Mouse (Mus musculus) heart, postnatal 0 days (tissue): Measurements from ENCODE around the gene Plcb3.

Experiments
- CTCF ChIP-seq: IDR thresholded peaks from 2 replicates; pipeline ENCODE4 v1.5.1; 2016; ENCODE audit warnings: antibody characterized with exemption, control low read depth, low read depth
- EP300 ChIP-seq: IDR thresholded peaks from 2 replicates; pipeline ENCODE4 v1.6.1; 2016; ENCODE audit warnings: antibody characterized with exemption, low read depth

DNA sequence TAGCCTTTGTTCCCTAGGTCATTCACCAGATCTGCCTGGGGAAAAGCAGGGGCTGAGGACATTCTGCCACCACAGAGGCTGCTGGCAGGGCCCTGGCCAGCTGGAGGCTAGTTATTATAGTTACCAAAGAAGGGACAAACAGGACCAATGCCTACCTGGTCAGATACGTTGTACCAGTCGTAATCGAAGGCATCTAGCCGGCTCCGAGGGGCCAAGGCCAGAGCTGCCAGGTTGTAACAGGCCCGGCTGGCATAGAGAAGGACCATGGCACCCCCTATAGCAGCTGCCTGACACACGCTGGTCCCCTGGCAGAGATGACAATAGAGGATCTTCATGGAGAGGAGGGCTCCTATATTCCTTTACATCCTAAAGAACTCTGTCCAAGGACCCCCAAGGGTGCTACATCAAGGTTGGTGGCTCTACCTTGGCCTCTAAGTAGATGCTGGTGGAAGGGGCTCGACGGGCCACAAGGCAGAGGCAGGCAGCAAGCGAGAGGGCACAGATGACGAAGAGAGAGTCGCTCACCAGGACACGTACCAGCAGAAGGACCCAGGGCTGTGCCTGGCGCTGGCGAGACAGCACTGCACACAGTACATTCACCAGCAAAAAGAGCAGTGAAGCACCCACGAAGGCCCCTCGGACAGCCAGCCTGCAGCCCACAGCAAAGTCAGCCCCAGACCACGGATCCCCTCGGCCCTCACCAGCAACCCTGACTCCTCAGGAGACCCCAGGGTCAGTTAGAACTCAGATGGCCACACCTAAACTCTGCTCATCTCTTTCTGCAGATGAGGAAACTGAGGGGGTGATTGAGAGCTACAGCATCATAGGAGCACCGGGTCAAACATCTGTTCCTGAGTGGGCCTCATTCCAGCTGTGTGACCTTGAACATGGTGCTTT is 36.9 kb downstream of the Plcb3 start:
- TF ChIP-seq EP300 (no peak), CTCF (no peak)
